Mouse (Mus musculus) adrenal gland, postnatal 14 days (tissue): ENCODE results near the gene Rab3a. TPM values are rescaled to one million over a fixed set of nuclear protein-coding genes. Genes with fewer than 3 reads are reported as not detected.
A peak's percentile ranks its signal among the peaks of the same experiment; 100 is the strongest.

Experiments used
- DNase-seq: peaks from one replicate; pipeline ENCODE4 v3.0.0; 2021; ENCODE audit warnings: mixed read lengths
- total RNA-seq: library from RNA; stranded (reverse); gene quantifications from 2 replicates; pipeline ENCODE4 v1.2.3, GENCODE M21; 2021

The Rab3a gene
- total RNA-seq, 1 experiment from 2014 or later = 56.2 TPM

DNA sequence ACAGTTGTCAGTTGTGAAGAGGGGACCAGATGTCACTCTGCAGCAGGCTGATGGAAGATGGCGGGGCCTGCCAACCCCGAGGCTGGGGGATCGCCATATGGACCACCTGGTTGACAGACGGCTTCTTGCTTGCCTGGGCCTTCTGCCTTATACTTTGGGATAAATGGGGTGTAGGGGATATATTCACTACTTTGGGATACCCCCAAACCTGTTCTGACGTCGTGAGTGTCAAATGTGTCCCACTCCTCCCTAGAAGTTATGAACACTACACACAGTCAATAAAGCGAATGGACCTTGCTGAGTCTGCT, 3.8 kb downstream of the Rab3a start:
- no peak for DNase-seq

DNA sequence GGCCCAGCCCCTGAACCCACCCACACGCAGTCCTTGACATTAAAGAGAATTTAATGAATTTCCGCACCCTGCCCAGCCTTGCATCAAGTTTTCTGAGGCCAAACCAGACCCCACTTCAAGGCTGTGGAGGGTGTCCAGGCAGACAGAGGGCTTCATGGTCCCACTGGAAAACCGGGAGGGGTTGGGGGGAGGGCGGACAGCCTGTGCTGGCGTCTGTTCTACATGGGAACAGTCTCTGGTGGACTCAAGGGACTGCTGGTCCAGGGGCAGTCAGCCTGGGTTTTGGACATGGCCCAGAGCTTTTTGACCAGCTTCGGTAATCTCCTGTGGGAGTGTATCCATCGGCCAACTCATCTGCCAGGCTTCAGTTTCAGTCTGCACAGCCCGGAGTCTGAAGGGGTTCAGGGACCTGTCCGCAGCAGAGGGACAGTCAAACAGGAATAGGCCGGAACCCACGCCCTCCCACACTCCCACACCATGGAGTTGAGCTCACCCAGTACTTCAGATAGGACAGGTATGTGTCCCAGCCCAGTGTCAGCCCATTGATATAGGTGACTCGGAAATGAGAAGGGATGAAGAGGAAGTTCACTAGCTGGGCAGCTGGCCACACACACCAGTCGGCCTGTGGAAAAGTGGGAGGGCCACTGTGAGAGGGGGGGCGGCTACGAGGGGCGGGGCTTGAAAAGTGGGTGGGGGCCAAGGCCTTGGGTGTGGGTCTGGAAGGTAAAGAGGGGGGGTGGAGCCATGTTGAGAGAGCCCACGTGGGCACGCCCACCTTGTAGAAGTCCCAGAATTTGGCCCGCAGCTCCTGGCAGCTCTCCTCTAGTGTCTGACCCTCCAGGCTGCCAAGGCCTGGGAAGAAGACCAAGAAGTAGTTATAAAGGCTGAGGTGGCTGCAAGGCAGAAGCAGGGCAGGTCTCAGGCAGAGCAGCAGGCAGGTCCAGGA, 4.4 kb downstream of the Rab3a start:
- peak; percentile 86 for DNase-seq

DNA sequence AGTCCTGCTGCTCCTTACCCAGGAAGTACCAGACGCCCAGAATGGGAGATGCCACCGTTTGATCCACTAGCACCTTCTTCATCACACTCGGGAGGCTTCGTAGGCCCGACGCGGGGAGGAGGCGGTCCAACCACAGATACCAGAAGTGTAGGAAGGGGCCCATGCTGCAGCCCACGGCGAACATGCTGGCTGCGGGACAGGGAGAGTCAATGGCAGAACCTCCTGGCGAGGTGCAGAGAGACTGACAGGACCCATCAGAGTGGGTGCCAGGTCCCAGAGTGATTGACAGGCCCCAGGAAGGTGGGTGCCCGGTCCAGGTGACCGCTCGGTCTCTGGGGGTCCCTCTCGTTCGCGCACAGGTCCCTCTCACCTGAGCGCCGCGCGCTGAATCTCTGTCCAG, 5.9 kb downstream of the Rab3a start:
- peak; percentile 44 for DNase-seq

DNA sequence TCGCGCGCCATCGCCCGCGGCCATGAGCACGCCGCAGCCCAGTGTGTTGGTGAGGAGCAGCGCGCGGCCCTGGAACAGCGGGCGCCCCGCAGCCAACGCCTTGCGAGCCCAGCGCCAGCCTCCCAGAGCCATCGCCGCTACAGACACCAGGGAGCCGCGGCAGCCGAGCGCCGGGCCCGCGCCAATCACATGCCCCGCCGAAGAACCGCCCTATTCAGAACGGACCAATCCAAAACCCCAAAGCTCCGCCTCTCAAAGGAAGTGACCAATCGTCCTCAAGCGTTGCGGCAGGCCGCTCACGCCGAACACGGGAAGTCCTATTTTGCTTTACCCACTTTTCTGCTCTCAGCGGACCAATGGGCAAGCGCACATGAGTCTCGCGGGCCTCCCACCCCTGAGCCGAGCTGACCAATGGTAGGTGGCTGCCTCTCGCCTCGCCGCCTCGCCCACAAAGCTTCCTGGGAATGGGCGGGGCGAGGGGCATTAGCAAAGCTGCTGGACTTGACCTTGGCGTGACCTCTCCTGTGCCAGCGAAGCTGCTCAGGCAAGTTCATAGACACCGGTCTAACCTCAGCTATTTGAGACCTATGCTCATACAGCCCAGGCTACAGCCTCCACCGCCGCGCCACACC, 6.4 kb downstream of the Rab3a start, which contains the start of gene Mpv17l2:
Mpv17l2 (minus strand) TSS at position 172 of the 632 bp plus-strand sequence.
- peak; percentile 97 for DNase-seq

DNA sequence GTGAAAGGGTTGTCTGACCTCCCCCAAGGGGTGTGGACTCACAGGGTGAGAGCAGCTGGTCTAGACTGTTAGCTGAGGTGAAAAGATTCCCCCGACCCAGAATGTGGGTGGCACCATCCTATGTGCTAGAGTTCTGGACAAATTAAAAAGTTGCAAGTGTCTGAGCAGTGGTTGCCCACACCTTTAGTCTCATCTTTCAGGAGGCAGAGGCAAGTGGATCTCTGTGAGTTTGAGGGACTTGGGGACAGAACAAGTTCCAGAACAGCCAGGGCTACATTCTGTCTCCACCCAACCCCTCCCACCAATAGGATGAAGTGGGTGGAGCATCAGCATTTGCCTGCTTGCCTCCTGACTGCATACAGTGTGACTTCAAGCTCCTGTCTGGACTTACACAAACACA, 7.6 kb downstream of the Rab3a start:
- DNase-seq = peak; percentile 7

DNA sequence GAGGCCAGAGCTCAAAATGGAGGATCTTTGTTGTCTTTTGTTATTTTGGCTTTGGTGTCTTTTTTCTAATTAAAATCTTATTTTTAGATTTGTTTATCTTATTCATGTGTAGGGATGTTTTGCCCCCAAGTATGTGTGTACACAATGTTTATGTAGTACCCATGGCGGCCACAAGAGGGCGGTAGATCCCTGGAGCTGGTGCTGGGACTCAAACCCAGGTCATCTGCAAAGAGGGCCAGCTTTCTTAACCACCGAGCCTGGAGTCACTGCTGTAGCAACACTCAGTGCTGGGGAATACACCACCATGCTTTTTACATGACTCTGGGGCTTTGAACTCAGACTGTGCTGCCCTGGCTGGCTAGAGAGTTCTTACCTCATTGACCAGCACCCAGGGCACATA, 8.9 kb downstream of the Rab3a start:
- peak; percentile 81 for DNase-seq

DNA sequence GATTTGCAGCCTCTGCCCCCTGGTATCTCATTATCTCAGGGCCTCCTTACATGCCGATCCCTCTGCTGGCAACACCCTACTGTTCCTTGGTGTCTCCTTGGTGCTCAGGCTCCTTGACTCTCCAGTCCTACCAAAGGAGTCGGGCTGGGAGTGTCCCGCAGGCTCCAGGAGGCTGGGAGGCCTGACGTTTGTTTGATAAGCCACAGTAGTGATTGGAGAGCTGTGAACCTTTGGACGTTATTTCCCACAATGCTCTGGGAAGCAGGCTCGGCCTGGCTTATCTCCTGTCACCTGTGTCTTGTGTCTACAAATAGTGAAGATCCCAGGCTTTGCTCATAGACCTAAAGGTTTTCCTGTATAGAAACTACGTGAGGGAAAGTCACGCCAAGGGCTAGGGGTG, 9.5 kb downstream of the Rab3a start:
- no peak for DNase-seq

DNA sequence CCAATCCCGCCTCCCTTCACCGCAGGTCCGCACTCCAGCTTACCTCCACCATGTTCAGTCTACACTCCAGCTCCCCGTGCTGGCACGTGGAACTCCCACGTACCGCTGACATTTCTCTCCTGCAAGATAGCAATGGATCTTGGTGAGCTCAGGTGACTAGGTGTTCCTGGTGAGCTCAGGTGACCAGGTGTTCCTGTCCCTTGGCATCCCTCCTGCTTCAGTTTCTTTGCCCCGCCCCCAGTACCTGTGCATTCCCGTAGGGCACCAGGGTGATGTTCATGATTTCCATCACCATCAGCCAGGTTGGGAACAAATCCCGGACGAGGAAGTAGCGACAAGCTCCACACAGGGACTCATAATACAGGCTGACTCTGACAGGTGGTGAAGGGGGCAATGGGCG, 10.2 kb downstream of the Rab3a start:
- DNase-seq = no peak

DNA sequence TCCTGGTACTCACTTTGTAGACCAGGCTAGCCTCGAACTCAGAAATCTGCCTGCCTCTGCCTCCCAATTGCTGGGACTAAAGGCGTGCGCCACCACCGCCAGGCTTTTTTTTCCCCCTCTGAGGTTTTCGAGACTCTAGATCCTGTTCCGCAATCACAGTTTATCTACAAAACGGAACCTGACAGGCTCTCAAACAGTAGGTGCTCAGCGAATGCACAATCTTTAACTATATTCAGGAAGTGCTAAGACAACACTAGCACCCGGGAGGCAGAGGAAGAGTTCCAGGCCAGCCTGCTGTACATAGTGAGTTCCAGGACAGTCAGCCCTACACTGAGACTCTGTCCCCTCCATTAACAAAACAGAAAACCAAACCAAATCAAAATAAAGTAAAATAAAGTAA, 10.8 kb downstream of the Rab3a start:
- DNase-seq = no peak

DNA sequence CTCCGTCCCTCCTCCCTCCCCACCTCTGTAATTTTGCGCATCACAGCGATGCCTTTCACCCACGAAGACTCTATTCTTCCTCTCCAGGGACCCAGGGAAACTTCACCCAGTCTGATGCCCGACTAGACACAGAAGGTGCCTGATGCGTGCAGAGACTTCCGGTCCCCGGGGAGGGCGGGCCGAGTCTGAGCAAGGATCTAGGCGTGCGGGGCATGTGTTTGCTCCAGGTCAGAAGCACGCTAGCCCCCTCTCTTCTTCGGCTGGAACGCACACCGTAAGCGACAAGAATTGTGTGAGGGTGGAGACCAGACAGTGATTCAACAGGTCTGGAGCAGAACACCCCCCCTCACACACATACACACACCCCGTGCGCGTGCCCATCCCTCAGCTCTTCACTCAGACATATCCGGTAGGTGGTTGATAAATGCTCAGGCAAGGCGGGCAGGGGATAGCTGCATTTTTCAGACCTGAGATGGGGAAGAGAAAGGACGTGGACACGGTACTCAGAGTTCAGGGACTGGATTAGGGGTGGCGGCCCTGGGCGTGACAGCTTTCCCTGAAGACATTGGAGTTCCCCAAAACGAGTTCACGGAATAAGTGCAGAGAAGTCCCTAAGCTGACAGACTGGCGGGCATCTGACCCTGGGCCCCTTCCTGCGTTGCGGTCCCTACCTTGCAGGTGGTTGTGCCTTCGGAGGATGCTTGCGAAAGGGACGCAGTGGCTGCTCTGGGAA, 11.5 kb downstream of the Rab3a start:
- peak; percentile 76 for DNase-seq

DNA sequence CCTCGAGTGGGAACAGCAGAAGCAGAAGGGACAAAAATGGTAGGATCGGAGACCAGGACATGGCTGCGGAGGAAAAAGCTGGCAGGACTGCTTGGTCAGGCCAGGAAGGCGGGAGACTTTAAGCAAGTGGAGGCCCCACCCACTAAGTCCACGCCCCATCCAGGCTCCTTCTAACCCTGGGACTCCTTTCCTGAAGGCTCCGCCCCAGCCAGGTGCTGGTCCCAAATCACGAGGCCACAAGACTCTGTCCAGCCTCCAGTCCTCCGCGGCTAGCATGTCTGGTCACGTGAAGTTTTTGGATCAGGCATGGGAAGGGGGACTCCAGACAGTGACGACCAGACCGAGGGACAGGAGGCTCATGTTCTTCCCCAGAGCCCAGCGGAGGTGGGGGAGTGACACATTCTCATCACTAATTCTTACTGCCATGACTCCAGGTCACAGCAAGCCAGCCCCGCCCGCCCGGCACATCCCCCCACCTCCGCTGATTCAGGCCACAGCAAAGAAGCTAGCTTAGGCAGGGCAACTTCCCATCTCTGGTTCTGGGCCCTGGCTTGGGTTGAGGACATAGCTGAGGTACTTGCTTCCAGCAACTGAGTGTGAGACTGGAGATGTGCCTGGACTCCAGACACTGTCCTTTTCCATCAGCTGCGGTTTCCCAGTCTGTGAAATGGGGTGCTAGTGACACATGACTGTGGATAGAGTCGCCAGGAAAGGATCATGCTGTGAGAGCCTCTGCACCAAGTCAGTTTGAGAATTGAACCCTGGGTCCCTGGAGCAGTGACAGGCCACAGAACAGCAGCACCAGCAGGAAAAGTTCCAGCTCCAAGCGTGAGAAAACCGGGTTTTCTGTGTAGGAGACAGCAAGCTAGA, 12.3 kb downstream of the Rab3a start:
- DNase-seq = peak; percentile 81

DNA sequence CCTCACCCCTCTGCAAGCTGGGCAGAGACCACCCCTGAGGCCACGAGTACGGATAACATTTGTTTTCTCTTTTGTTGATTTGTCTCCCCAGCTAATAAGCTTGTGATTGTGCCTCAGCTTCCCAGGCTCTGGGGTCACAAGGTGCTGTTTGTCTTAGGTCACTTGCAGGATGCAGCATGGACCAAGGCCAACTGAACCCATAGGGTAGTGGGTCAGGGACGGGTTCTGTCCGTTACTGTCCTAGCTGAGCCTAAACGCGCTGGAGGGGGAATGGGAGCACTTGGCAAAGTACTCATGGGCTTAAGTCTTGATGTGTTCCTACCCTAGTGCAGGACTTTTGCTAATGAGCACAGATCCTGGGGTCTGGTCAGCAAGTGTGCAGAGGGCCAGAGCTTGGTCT, 13.0 kb downstream of the Rab3a start:
- DNase-seq = no peak

DNA sequence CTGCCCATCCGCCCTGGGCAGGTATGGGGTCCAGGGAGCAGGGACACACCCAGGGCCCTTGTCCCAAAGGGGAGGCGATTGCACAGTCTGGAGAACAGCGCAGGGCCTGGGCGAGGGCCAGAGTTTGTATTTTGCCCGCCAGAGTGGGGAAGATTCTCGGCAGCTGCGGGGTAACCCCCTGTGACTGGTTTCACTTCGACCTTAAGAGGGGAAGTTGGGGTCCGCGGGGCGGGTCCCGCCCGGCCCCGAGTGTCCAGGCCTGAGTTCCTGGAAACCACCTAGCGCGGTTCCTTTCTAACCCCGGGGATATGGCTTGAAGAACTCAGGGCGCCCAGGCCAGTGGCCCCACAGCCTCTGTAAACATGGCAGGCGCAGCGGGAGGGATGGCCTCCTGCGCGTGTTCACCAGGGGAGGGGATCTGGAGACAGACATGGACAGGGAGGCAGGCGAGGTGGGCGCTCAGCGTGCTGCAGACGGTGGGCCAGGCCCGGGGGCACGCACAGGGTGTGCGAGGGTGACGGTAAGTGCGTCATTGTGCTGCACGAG, 13.8 kb downstream of the Rab3a start:
- no peak for DNase-seq

DNA sequence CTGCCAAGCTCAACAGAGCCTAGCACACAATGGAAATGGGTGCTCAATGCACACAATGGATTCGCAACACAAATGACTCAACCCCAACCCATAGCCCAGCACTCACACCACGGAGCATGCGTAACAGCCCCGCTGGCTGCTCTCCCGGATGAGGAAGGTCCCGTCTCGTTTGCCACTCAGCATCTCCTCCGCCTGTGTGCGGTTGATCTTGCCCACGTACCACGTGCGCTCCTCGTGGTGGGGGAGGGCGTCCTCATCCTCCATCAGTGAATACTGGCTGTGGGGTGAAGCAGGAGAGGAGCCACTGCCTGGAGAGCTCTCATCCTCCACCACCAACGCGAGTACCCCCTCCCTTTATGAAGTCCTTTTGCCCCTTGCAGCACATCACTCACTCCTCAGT, 14.5 kb downstream of the Rab3a start:
- no peak for DNase-seq

DNA sequence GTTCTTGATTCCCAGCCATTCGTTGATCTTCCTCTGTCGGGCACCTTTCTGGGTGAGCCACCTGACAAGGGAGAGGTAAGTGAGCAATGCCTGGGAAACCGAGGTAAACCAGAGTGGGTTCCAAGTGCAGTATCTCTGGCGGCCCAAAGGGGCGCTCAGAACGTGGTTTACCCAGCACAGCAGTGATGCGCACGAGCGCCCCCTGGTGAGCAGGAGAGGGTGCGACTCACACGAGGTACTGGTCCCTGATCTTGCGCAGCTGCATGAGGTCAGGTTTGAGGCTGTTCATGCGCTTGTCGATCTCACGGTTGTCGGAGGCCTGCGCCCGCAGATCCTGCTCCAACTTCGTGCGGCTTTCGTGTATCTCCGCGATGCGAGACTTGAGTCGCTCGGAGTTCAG, 14.9 kb downstream of the Rab3a start:
- peak; percentile 98 for DNase-seq

DNA sequence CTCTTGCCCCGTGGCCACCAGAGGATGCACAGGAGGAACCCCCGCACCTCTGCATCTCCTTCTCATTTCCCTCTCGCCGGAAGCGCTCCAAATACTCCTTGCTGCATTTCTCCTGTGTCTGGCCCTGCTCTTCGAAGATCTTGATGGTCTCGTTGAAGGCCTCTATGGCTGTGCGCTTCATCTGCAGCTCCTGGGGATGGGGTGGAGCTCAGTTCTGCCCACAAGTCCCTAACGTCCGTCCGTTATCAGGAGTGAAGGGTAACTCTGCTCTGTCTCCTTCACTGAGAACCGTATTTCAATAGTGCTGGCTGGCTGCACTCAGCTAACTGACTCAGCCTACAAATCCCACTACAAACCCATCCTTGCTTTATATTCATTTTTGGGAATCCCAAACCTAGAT, 15.4 kb downstream of the Rab3a start:
- DNase-seq = no peak

DNA sequence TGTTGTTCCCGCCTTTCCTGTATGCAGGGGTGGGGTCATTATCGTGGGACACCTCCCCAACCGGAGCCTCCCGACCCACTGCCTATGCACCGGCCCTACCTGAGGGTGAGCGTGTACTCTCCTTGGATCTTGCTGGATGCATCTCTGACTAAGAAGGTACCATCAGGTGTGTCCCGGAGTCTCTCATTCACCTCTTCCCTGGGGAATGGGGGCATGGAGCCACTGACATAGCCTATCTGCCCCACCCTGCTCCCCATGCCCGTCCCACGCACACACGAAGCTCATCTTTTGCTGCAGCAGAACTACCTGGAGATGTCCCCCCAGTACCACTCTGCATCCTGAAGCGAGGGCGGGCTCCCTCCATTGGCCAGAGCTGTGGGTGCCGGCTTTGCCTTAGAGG, 16.3 kb downstream of the Rab3a start:
- no peak for DNase-seq

DNA sequence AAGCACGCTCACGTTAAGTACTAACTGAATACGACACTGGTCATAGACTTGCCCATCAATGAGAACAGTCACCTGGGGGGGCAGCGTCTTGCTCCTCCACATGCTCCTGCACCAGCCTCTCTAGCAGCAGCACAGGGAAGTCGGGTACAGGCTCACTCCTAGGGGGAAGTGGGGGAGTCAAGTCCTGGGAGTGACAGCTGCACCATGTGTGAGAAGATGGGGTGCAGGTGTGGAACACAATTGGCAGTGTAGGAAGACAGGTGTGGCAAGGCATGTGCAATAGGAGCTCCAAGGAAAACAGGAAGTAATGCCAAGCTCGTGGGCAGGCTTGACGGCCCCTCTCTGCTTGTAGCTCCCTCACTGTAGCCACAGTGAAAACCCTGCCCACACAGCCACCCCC, 16.7 kb downstream of the Rab3a start:
- no peak for DNase-seq

DNA sequence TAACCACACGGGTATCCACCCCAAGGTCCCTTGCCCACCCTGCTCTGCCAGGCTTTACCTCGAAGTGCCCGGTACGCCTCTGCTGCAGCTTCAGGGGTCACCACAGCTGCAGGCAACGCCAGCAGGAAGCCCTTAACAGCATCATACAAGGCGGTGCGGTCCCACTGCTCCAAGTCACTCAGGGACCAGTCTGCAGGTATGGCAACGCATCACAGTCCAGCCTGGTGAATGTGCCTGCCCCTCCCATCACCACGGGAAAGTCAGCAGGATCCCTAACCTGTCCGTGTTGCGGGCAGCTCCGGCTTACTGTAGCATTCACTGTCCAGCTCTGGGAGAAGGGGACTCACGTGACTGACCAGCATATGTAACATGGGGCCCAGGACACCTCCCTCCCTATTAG, 17.6 kb downstream of the Rab3a start:
- no peak for DNase-seq

DNA sequence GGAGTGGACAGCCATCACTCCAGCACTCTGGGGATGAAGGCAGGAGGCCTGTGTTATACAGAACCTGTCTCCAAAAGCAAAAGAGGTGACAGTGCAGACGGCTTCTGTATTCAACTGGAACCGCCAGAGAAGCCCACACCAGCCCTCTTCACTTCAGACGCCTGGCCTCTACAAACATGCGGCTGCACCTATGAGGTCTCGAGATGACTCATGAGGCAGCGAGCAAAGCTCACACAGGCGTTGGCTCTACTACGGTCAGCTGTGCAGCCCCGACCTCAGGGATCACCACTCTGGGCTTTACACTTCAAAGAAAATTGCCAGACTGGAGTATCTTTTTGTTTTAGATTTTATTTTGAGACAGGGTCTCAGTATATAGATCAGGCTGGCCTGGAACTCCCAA, 18.4 kb downstream of the Rab3a start:
- no peak for DNase-seq

DNA sequence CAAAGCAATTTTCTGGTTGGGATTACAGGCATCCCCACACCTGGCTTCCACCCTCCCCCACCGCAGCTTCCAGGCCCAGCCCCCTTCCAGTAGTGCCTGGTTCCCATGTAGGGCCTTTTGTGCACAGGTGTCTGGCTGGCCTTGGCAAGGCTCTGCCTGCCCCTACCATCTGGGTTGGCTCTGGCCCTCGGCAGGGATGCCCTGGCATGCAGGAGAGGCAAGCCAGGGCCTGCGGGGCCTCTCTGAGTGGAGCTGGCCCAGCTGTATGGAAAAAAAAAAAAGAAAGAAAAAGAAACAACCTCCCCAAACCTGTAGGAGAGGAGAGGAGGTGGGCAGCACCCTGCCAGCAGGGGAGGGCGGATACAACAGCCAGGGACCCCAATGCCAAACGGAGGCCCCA, 18.9 kb downstream of the Rab3a start:
- no peak for DNase-seq

DNA sequence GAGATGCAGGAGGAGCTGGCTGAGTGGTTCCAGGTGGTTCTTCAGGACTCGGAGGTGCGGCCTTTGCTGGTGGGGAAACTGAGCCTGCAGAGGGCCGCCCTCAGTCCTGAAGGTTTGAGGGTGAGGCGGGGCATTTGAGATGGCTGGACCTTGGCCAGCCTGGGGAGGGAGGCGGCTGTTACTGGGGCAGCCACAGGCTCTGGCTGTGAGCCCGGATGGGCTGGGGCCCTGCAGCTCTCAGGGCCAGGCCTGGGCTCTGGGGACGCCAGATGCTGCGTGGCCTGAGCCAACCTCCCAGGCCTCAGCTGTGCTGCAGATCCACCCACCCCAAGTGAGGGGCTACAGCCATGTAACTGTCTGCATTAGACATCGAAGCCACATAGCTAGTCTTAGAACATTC, 19.4 kb downstream of the Rab3a start:
- peak; percentile 89 for DNase-seq
